Mouse (Mus musculus): ENCODE measurements around the gene Gucy1a1.

GRCm38 (mm10) chr3:82057201-82057600 lies 88.4 kb downstream of the Gucy1a1 start:
- TF ChIP-seq CTCF (conservative IDR thresholded peaks at IDR 0.05; ENCODE audit: low read length), result no peak
- no peak for TF ChIP-seq POU5F1 (IDR thresholded peaks at IDR 0.05; ENCODE audit: borderline replicate concordance, low read length)

Data from E14TG2a.4 (cell line).